Mouse (Mus musculus): ENCODE data around the gene Pla2g1b. TPM values are rescaled to one million over a fixed set of nuclear protein-coding genes. Genes with fewer than 3 reads are reported as not detected.

Gene Pla2g1b
- polyA plus RNA-seq (2015; fragmentation: Nextera tagmentation; extraction: Ambion mirVana) = 0.35 TPM in 1 of 2 replicates, not detected in the other

DNA sequence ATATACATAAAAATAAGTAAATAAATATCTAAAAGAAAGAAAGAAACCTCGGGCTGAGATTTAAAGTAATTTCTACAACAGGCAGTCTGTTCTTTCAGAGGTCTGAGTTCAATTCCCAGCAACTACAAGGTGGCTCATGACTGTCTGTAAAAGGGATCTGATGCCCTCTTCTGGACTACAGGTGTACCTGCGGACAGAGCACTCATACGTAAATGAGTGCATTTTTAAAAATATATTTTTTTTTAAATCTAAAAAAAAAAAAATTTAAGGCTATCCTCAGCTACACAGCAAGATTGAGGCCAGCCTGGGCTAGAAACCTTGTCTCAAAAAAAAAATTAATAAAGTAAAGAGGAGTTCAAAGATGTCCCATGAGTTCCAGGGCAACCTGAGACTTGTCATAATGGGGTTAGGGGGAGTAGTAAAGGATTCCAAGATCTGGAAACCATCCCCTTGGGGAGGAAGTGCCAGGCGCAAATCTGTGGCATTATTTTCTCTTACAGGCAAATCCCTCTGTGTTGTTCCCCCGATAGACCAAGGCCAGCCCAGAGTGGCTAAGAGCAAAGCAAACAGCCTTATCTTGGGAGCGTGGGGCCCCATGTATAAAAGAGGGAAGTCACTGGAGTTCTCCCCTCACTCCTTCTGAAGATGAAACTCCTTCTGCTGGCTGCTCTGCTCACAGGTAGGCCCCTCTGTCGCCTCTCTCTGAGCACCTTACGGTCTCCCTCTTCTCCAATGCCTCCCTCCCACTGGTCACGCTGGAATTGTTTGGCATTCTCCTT, at the start of gene Pla2g1b:
Pla2g1b (plus strand) TSS at position 621 of the 779 bp plus-strand sequence.
- no peaks in the 10 kb centered on the region for H3K9me3 ChIP-seq (replicated peaks)
- peaks cover 10% of the 10 kb centered on the region for H3K4me1 ChIP-seq (replicated peaks)
- H3K27ac ChIP-seq = no peak within 1 kb of the TSS
- no peaks in the 10 kb centered on the region for H3K36me3 ChIP-seq
- no peak within 1 kb of the TSS for H3K4me3 ChIP-seq (replicated peaks)
- no peak for ATAC-seq (ENCODE audit: low read depth)
- 26% methylated on average over 9 of the region's 9 CpGs for WGBS (ENCODE audit: insufficient replicate concordance)
- H3K27me3 ChIP-seq = peaks cover 7% of the 10 kb centered on the region; the same call in 1 of the 2 replicates
- no peak within 1 kb of the TSS for H3K9ac ChIP-seq
- no peak for DNase-seq
- no peak within 1 kb of the TSS for H3K4me2 ChIP-seq

DNA sequence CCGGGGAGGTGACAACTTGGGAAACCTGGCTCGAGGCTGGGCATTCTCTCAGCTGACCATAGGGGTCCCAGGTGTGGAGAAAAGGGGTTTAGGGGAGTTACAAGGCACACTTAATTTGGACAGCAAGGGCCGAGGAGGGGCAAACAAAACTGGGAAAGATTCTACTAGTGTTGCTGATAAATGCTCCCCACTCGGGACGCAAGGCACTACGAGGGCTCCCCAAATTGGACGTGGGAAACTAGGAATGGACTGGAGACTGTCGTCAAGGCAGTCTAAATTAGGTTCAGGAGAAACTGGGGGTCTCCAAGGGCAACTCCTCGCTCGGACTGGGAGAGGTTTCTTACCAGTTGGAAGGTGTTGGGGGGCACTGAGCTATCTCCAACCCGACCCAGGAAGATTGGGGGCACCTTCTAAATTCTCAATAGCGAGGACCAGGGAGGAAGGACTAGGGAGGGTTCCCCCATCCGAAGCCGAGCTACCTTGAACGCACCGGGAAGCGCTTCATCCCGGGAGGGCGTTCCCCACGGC, 37.2 kb upstream of the Pla2g1b start:
- Histone ChIP-seq H3K9ac (no peak overlapping the region), H3K36me3 (no peaks in the 10 kb centered on the region), H3K27ac (no peak overlapping the region), H3K4me1 (replicated peaks) (no peaks in the 10 kb centered on the region), H3K4me2 (peak overlapping the region; percentile 64), H3K27me3 (peaks cover 90% of the 10 kb centered on the region), H3K4me3 (replicated peaks) (peak overlapping the region; percentile 61), H3K9me3 (replicated peaks) (no peaks in the 10 kb centered on the region)
- 3% methylated on average over 20 of the region's 20 CpGs for WGBS (ENCODE audit: insufficient replicate concordance)
- ATAC-seq (ENCODE audit: low read depth) = no peak
- no peak for DNase-seq

DNA sequence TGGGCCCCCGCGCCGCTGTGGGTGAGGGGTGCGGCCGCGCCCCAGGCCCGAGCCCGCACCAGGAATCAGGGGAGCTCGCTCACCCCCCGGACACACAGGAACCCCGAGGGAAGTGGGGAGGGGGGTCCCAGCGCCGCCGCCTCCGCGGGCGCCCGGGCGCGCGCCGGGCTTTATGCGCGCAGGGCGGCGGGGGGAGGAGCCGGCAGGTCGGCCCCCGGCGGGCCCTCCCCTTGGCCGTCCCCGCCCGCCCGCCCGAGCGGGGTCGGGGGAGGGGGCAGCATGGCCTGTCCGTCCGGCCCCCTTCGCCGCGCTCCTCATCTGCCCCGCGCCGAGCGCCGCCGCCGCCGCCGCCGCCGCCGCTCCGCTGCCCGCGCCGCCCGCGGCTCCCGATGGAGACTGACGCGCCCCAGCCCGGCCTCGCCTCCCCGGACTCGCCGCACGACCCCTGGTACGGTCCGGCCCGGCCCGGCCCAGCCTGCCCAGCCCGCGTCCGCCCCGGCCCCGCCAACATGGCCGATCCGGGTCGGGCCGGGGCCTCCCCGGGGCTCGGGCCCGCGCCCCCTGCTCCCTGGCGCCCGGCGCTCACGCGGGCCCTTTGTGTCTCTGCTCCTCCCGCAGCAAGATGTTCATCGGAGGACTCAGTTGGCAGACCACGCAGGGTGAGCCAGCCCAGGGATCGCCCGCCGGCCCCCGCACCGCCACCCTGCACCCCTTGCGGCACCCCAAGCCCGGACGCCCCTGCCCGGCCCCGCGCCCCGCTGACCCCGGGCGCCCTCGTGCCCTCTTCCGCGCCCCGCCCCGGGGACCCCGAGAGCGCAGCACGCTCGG, 36.5 kb upstream of the Pla2g1b start, which contains the start of gene Msi1:
Msi1 (plus strand) TSS at position 241 of the 828 bp plus-strand sequence.
- H3K36me3 ChIP-seq = no peaks in the 10 kb centered on the region
- H3K27me3 ChIP-seq = peaks cover 95% of the 10 kb centered on the region
- H3K4me2 ChIP-seq = peak within 1 kb of the TSS; percentile 64
- H3K9me3 ChIP-seq (replicated peaks) = no peaks in the 10 kb centered on the region
- peak; percentile 34; the same call in 1 of the 2 replicates for ATAC-seq (ENCODE audit: low read depth)
- H3K9ac ChIP-seq = peak within 1 kb of the TSS; percentile 41
- WGBS (ENCODE audit: insufficient replicate concordance) = 1% methylated on average over 54 of the region's 117 CpGs
- H3K4me1 ChIP-seq (replicated peaks) = no peaks in the 10 kb centered on the region
- H3K4me3 ChIP-seq (replicated peaks) = peak within 1 kb of the TSS; percentile 61
- no peak within 1 kb of the TSS for H3K27ac ChIP-seq
- no peak for DNase-seq

DNA sequence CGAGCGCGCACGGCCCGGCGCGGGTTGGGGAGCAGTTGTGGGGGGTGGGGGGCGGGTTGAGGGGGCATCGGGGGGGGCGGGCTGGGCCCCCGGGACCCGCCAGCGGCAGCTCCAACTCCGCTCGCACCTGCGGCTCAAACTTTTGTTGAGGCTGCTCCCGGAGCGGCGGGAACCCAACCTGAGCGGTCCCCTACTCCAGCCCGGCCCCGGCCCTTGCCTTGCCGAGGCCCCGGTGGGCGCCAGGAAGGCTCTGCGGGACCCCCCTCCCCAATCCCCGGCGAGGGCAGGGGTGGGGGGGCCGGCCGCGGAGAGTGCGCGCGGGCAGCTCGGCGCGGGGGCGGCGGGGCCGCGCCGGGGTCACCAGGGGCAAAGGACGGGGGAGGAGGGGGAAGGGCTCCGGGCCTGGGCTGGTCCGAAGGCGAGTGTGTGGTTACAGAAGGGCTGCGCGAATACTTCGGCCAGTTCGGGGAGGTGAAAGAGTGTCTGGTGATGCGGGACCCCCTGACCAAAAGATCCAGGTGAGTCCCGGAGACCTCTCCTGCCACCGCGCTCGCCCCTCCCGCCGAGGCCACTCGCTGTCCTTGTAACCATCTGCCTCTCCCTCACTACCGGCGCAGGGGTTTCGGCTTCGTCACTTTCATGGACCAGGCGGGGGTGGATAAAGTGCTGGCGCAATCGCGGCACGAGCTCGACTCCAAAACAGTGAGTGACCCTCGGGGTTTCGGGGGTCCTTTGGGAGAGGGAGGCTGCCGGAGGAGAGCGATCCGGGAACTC, 35.7 kb upstream of the Pla2g1b start:
- 1% methylated on average over 56 of the region's 73 CpGs for WGBS (ENCODE audit: insufficient replicate concordance)
- Histone ChIP-seq H3K9me3 (replicated peaks) (no peaks in the 10 kb centered on the region), H3K27ac (no peak overlapping the region), H3K4me3 (replicated peaks) (peak overlapping the region; percentile 61), H3K4me2 (peak overlapping the region; percentile 64), H3K9ac (peak overlapping the region; percentile 41), H3K27me3 (peaks cover 97% of the 10 kb centered on the region), H3K4me1 (replicated peaks) (no peaks in the 10 kb centered on the region), H3K36me3 (no peaks in the 10 kb centered on the region)
- peak; percentile 20; the same call in 1 of the 2 replicates for ATAC-seq (ENCODE audit: low read depth)
- DNase-seq = no peak

DNA sequence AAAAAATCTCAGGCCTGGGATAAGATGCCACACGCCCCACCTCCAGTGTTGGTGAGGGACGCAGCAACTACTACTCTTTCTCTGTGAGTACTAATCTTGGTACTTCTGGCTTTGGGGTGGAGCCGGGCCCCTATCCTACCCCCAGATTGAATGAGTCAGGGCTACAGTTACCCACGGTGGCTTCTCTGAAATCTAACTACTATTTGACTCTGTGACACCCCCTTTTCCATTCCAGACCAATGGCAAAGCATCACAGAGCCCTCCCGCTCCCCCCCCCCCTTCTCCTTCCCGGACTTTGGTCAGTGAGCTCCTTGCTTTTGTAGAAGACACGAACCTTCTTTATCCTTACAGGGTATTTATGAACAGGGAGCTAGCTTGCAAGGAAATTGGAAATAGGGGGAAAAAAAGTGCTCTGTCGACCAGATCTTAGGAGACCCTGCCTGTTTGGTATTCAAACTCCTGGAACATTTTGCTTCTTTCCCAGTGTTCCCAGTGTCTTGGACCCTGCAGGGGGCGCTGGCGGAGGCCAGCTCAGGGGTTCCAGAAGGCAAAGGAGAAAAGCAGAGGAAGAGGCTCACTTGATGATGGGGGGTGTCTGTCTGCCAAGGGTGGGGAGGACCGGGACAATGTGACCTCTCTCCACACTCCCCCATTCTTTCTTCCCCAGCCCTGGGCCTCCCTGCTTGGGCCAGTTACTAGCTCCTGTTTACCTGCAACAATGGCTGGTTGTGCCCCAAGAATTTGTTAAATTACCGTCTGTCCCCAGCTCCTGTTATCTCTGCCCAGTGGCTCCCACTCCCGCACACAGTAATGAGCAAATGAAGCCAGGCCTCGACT, 34.8 kb upstream of the Pla2g1b start:
- Histone ChIP-seq H3K36me3 (no peaks in the 10 kb centered on the region), H3K9me3 (replicated peaks) (no peaks in the 10 kb centered on the region), H3K4me3 (replicated peaks) (peak overlapping the region; percentile 61; the same call in 1 of the 2 replicates), H3K4me1 (replicated peaks) (no peaks in the 10 kb centered on the region), H3K27me3 (peaks cover 98% of the 10 kb centered on the region), H3K27ac (no peak overlapping the region), H3K9ac (no peak overlapping the region), H3K4me2 (peak overlapping the region; percentile 64)
- ATAC-seq (ENCODE audit: low read depth) = no peak
- 13% methylated on average over 14 of the region's 14 CpGs for WGBS (ENCODE audit: insufficient replicate concordance)
- no peak for DNase-seq

DNA sequence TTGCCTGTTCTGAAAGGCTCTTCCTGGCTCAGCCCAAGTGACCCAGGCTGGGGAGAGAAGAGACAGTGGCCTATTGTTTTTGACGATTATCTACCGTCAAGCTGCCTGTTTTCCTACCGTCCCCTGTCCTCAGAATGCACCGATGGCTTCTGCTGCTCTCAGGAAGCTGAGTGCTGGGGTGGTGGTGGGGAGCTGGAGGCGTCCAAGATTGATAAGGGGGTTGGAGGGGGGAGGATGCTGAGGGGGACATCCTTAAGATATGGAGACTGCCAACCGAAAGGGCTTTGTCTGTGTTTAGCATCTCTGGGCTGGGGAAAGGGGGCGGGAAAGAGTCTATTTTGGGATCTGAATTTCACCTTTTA, 34.2 kb upstream of the Pla2g1b start:
- no peak overlapping the region for H3K9ac ChIP-seq
- no peak overlapping the region for H3K27ac ChIP-seq
- no peak for ATAC-seq (ENCODE audit: low read depth)
- H3K4me1 ChIP-seq (replicated peaks) = 0 out of 2 replicates have a peak, but pooled peaks cover 6% of the 10 kb centered on the region
- peaks cover 98% of the 10 kb centered on the region for H3K27me3 ChIP-seq
- WGBS (ENCODE audit: insufficient replicate concordance) = 9% methylated on average over 7 of the region's 7 CpGs
- H3K9me3 ChIP-seq (replicated peaks) = no peaks in the 10 kb centered on the region
- H3K4me2 ChIP-seq = no peak overlapping the region
- no peak overlapping the region for H3K4me3 ChIP-seq (replicated peaks)
- DNase-seq = no peak
- H3K36me3 ChIP-seq = no peaks in the 10 kb centered on the region

DNA sequence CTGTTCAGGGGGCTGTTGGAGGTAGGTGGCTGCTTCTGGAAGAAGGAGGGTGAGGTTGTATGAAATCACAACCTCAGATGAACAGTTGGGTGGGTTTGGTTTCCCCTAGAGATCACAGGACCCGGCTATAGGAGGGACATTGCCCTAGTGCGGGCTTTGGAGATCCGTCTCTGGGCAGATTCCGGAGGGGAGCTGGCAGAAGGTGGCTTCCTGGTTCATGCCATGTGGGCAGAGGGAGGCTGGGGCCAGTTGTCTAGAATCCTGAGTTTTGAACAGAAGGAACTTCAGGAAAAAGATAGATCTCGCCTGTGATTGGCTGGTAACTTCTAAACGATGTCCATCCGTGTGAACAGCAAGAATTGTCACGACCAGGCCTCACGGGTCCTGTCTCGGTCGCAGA, 33.7 kb upstream of the Pla2g1b start:
- Histone ChIP-seq H3K27me3 (peaks cover 98% of the 10 kb centered on the region), H3K4me1 (replicated peaks) (0 out of 2 replicates have a peak, but pooled peaks cover 6% of the 10 kb centered on the region), H3K4me2 (no peak overlapping the region), H3K36me3 (no peaks in the 10 kb centered on the region), H3K9ac (no peak overlapping the region), H3K4me3 (replicated peaks) (no peak overlapping the region), H3K9me3 (replicated peaks) (no peaks in the 10 kb centered on the region), H3K27ac (no peak overlapping the region)
- no peak for ATAC-seq (ENCODE audit: low read depth)
- 65% methylated on average over 11 of the region's 11 CpGs for WGBS (ENCODE audit: insufficient replicate concordance)
- no peak for DNase-seq

DNA sequence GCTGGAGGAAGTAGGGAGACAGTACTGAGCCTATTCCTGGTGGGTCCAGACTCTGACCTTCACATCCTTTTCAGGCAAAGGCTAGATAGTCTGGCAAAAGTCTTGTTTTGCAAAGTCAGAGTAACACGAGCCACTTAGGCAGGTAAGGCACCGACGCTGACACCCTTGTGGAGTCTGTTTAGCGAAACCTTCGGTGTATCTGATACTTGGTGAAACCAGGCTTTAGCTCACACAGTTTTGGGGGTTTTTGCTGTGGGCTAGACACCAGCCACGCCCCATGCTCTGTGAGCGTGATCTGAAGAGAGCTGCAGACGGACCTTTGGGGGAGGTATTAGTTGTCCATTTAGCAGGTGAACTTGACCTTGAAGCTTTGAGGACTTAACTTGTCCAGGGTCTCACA, 32.9 kb upstream of the Pla2g1b start:
- H3K27me3 ChIP-seq = peaks cover 98% of the 10 kb centered on the region
- DNase-seq = no peak

DNA sequence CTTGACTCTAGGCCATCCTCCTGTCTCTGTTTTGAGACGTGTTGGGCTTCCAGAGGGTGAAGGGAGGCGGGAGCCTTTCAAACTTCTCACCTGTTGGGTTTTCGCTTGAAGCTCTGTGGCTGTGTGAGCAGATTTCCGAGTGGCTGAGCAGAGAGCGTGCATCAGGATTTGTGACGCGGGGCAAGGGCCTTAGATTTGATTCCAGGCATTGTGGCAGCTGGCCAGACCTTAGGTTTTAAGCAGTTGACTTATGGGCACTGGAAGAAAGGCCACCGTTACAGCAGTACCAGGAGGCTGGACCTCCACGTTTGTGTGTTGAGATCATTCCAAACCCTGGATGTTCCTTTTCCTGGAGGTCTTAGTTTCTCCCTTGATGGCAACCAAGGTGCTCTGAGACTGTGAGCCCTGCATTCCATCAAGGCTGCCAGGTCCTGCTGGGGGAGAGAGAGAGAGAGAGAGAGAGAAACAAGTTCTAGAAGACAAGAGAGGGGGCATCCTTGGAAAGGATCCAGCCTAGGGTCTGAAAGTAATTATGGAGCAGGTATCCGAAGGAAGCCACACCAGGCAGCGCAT, 31.7 kb upstream of the Pla2g1b start:
- H3K4me3 ChIP-seq (replicated peaks) = no peak overlapping the region
- no peak overlapping the region for H3K4me2 ChIP-seq
- H3K9ac ChIP-seq = no peak overlapping the region
- 0 out of 2 replicates have a peak, but pooled peaks cover 6% of the 10 kb centered on the region for H3K4me1 ChIP-seq (replicated peaks)
- DNase-seq (no peak), ATAC-seq (ENCODE audit: low read depth) (no peak)
- H3K27ac ChIP-seq = no peak overlapping the region
- 53% methylated on average over 11 of the region's 11 CpGs for WGBS (ENCODE audit: insufficient replicate concordance)
- no peaks in the 10 kb centered on the region for H3K9me3 ChIP-seq (replicated peaks)
- H3K36me3 ChIP-seq = no peaks in the 10 kb centered on the region
- H3K27me3 ChIP-seq = peaks cover 97% of the 10 kb centered on the region

More for the DNA sequence above, 32.9 kb upstream of the Pla2g1b start:
- H3K4me2 ChIP-seq = no peak overlapping the region
- no peak for ATAC-seq (ENCODE audit: low read depth)
- WGBS (ENCODE audit: insufficient replicate concordance) = 65% methylated on average over 8 of the region's 8 CpGs
- no peak overlapping the region for H3K9ac ChIP-seq
- no peak overlapping the region for H3K4me3 ChIP-seq (replicated peaks)
- H3K27ac ChIP-seq = no peak overlapping the region
- no peaks in the 10 kb centered on the region for H3K36me3 ChIP-seq
- no peaks in the 10 kb centered on the region for H3K9me3 ChIP-seq (replicated peaks)
- H3K4me1 ChIP-seq (replicated peaks) = 0 out of 2 replicates have a peak, but pooled peaks cover 6% of the 10 kb centered on the region
